Mouse (Mus musculus) layer of hippocampus, adult 8-10 months (tissue): Measurements from ENCODE around the gene Oser1. TPM values are rescaled to one million over a fixed set of nuclear protein-coding genes. Genes with fewer than 3 reads are reported as not detected.
"Not testable (repeated sequence)": the region's sequence is repeated elsewhere in the genome, so short reads cannot be mapped to it uniquely, and the experiment has no call there.

Source experiments
- DNase-seq, 2 experiments: peaks; one replicate each; pipeline ENCODE4 v3.0.0; 2022; ENCODE audit warnings: low spot score in 2 of 2
- total RNA-seq, 4 experiments: library from RNA; stranded (reverse); gene quantifications; 2 replicates each; pipeline ENCODE4 v1.2.4; 2022

The Oser1 gene
- 10 to 100 TPM; 20.1 to 22.9 (median 22.6) TPM for total RNA-seq

DNA sequence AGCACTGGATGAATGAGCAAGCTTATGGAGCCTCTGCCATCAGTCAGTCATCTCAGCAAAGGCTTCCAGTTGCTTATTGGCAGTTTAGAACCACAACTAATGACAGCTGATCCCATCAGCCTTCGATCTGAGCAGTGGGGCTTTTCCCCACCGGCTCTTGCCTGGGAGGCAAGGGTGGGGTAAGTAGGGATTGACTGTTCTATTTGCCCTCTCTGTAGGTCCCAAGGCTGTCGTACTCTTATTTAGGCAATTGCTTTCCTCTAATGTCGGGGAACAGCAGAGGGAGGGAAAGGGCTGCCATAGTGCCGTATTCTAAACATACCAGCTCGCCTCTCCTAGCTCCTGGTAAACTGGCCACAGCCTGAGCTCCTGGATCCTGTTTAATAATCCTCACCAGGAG, at the start of gene Oser1:
TSS of gene Oser1 (minus strand) at position 101 of the 400 bp plus-strand sequence.
- DNase-seq = no peak

DNA sequence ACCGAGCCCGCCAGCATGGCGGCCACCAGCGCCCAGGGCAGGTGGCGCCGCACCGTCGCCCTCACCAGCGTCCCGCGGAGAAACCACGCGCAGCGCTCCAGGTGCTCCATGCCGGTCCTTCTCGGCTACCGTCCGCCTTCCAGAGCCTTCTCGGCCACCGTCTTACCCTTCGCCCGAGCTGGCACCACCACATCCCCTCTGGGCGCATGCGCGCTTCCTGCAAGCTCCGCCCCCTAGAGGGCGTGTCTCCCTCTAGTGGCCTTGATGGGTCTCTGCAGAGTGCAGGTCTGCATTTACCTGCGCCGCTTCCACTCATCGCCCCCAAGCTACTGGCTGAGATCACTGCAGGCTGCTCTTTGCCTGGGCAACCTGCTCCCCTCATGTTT, 48.0 kb upstream of the Oser1 start, which contains the start of gene Fitm2:
TSS of gene Fitm2 (minus strand) at position 164 of the 386 bp plus-strand sequence.
- peak; percentile 92 to 98 for DNase-seq

DNA sequence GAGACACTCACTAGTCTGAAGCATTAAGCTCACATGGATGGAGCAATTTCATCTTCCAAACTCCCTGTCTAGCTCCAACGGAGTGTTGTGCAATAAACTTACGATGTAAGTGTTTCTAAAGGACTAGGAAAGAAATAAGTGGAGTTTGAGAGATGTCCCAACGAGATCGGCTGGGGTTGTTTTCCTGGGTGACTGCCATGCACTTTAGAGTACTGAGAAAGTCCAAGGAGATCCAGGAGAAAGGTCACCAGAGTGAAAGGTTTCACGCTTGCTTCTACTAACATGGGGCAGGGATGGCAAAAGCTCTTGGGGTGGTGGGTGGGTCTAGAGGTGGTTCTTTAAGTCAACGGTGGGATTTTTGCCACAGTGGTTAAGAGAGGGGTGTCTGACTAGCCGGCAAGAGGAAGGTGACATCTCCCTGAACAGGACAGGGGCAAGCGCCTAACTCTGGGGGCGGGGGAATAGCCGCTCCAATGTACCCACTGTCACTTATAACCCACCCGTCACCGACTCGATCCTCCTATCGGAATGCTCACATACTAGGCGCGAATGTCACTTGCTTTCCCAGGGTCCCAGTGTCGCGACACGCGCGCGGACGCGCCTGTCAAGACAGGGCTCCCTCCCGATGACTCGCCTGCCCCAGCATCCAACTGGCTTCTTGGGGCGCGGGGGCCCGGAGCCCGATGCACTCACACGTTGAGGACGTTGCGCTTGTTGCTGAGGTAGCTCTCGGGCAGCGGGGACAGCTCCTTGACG, 47.4 kb upstream of the Oser1 start:
- DNase-seq = no peak

GRCm38 (mm10) chr2:163471136-163471535, 46.6 kb upstream of the Oser1 start:
- no peak for DNase-seq

DNA sequence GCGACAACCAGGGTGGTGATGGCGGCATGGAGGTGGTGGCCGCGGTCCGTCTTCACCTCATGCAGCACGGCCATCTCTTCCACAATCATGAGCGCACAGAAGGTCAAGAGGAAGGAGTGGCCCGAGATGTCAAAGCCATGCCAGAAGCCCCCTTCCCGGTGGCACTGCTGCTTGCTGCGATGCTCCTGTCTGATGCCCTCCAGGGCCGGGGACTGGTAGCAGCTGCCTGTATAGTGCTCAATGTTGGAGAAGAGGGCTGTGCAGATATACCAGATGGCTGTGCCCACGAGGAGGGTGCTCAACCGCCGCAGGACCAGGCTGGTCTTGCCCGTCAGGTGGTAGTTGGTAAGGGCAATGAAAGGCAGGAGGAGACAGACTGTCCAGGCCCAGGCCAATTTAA, 45.2 kb upstream of the Oser1 start:
- DNase-seq = no peak

DNA sequence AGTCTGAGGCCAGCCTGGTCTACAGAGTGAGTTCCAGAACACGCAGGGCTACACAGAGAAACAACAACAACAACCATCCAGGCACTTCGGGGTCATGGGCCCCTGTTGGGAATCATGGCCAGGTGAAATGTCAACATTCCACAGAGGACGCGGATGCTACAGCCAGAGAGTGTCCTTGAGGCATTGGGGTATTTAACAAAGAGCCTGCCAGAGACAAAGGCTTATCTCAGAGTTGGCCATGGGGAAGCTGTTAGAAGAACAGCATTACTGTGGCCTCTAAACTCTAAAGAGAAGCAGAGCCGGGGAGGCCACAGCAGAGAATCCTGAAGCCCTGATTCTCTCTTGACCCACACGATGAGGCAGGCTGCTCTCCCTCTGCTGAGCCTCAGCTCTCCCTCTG, 44.4 kb upstream of the Oser1 start:
- DNase-seq = no peak

DNA sequence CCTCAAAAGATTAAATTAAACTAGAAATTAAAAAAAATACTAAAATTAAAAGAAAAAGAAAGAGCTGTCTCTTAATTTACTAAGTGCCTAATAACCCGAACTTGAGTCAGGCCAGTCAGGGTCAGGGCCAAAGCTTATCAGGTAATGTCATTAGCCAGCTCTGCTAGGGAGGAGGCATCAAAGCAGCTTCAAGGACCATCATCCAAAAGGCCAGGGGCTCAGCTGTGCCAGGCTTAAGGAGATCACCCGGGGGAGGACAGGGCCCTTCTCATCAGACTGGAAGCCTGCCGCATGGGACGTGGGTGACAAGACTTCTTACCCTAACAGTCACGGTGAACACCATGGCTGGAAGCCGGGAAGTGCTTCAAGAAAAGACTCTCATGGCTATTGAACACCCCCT, 43.1 kb upstream of the Oser1 start:
- DNase-seq = no peak

DNA sequence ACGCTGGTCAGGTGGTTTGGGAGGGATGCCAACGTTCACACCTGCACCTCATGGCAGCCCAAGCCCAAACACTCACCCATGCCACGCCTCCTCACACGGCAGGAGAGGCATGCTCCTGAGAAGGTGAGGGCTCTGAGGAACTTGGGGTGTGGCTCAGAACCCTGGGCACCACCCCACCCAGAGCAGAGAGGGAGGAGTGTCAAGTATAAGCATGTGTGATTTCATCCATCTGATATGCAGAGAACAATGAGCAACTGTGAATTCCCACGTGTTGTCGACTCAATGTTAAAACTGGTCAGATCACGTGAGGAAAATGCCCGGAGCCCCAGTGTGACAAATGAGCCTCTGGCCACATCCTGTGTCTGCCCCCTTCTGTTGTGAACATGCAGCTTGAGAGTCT, 42.3 kb upstream of the Oser1 start:
- no peak for DNase-seq

GRCm38 (mm10) chr2:163464562-163464961, 40.1 kb upstream of the Oser1 start:
- no peak for DNase-seq

GRCm38 (mm10) chr2:163463998-163464397, 39.5 kb upstream of the Oser1 start:
- DNase-seq = no peak

DNA sequence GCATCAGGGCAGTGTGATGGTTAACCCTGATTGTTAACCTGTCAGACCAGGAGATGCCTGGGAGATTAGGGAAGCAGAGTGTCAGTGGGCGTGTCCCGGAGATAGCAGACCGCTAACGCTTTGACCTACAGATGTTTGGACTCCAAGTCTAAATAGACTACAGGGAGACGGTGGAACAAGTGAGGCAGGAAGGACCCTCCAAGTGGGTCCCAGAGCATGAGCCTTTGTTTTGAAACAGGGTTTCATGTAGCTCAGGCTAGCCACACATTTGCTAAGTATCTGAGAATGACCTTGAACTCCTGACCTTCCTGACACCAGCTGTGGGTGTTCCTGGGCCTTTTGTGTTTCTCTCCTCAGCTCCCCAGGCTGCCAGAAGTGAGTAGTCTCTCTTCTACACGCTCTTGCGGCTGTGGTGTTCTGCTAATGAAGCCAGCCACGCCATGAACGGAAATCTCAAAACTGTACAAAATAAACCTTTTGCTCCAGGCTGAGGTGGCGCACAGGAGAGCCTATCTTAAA, 38.8 kb upstream of the Oser1 start:
- DNase-seq = no peak

GRCm38 (mm10) chr2:163462801-163463200, 38.3 kb upstream of the Oser1 start:
- DNase-seq = no peak

GRCm38 (mm10) chr2:163462386-163462785, 37.9 kb upstream of the Oser1 start:
- no peak for DNase-seq

DNA sequence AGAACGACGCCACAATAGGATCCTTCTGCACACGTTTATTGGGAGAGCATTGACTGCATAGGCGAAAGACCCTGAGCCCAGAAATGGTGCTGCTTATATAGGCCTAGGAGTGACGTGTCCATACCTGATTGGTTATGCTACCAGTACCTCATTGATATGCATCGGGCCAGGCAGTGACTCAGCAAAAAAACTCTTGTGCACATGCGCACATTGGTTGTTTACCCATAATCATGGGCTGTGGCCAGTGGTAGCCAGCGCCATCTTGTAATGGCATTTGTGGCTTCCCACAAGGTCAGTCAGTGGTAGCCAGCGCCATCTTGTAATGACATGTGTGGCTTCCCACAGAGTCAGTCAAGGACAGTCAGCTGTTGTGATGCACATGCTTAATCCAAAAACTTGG, 36.8 kb upstream of the Oser1 start:
- not testable (repeated sequence) for DNase-seq

GRCm38 (mm10) chr2:163460622-163461021, 36.1 kb upstream of the Oser1 start:
- no peak for DNase-seq

DNA sequence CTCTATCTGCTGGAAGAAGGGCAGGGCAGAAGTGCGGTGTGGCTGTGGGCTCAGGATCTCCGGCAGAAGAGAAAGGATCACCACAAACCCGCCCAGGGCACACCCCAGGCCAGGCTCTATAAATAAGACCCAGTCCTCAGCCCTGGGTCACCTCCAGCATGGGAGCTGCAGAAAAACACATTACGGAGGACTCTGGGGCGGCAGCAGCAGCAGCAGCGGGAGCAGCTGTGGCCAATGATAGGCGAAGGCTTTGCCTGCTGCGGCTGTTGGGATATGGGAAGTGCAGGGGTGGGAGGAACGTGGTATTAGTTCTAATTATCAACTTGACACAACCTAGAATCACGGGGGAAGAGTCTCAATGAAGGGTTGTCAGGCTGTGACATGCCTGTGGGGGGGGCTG, 34.9 kb upstream of the Oser1 start:
- DNase-seq = no peak

DNA sequence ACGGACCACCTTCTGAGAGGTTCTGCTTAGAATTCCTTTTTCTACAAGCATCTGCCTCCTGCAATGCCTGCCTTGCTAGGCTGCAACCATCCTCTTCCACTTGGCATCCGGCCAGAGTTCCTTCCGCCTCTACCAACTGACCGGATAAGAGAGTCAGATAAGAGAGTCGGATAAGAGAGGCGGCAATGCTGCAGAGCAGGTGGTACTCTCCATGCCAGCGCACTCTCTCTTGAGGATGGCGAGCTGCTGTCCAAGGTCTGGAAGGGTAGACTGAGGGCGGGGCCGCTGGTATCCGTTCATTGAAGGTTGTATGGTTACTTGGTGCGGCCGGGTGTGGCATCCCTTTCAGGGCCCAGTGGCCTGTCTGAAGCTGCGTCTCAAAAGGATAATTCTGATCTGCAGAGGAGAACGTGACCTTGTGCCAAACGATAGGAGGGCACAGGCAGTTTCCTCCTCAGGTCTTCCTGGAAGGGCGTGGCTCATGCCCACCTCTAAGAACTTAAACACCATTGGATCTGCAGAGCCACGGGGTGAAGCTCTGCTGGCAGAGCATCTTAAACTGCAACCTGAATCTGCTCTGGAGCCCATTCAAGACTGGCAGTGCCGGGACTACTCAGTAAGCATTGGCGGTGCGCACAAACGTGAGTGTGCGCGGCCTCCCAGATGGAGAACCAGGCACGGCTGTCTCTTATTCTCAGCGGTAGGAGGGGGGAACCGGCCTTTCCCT, 34.2 kb upstream of the Oser1 start:
- no peak for DNase-seq

- DNase-seq = no peak
These were observed 28.9 kb upstream of the Oser1 start for GRCm38 (mm10) chr2:163453378-163453777.

DNA sequence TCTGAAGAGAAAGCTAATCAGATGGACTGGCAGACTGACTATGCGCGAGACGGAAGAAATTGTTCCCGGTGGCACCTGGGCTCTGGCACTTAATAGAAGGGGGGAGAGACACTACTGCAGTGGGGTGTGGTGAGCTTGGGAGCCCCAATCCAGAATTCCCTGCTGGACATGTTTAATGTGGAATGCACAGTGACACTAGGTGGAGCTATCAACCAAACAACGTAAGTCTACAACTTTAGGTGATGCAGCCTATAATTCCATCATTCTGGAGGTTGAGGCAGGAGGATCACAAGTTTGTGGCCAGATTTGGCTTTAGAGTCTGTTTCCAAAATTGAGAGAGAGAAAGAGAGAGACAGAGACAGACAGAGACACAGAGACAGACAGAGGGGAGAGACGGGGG, 28.2 kb upstream of the Oser1 start:
- DNase-seq = no peak

GRCm38 (mm10) chr2:163450668-163451295, 26.3 kb upstream of the Oser1 start:
- peak; percentile 53 to 62 for DNase-seq

- DNase-seq = no peak
These were observed 24.8 kb upstream of the Oser1 start for GRCm38 (mm10) chr2:163449276-163449675.

- no peak for DNase-seq
These were observed 22.9 kb upstream of the Oser1 start for GRCm38 (mm10) chr2:163447375-163447774.
